Mouse (Mus musculus) regulatory T cell (primary cell): ENCODE measurements around the gene Olfml3.

Experiments
- in situ Hi-C: fragments of 300-600 bp; cut with MboI, MseI; formaldehyde crosslinking; loops from one replicate; pipeline ENCODE4 v1.15.1; 2025; ENCODE audit warnings: high pct_unique_total_duplicates

Gene Olfml3

DNA sequence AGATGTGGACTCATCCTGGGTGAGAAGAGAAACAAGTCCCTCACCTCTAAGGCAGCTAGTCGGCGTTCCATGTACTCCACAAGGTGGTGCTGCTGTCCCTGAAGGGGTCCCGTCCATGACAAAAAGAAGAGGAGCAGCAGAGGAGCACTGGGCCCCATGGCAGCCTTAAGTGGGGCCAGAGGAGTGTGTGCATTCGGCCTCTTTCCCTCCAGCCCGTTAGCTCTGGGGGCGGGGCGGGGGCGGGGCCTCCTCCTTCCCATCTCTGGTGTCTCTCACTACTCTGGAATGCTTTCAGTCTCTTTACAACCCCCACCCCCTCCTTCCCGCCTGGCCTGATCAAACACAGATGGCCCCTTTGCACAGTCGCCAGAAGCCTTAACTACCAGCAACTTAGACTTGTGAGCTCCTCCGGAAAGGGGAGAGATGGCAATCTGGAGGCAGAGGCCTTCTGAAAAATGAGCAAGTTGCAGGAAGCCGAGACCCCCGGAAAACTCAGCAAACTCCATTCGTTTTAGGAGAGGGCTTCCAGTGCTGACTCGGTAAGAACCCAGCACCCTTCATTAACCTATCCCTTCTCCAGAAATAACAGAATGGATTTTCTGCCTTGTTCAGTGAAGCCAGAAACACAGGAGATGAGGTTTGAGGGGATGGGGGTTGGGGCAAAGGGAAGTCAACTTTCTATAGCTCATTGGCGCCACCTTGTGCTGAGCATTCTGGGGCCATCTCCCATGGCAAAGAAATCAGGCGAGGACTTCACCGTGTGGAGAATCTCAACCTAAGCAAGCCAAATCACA is at the start of gene Olfml3:
Gene Olfml3 (minus strand): TSS at position 224 of the 794 bp plus-strand sequence.
- in situ Hi-C loops, result loop anchor here (10.0 kb wide), 1 partner anchor 303 kb away; no protein-coding TSS in a partner anchor

GRCm38 (mm10) chr3:103787225-103787624 is 49.4 kb upstream of the Olfml3 start:
- in situ Hi-C loops, result no loop called here

- in situ Hi-C loops, result no loop called here
These were observed 45.2 kb upstream of the Olfml3 start for GRCm38 (mm10) chr3:103782844-103783609.

DNA sequence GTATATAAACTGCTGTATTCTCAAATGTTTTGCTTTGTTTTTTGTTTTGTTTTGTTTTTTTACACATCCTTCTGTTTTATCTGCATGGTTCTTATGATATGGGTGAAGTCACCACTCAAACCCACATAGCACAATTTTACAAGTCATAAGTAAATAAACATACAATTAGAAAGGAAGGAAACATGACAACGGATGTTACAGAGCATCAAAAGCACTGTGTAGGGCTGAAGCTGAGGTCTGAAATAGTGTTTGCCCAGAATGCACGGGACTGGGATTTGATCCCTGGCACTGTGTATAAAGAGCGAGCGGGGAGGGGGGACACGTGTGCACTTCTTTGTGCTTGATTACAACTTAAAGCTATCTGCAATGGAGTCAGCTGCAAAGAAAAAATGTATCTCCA is 43.0 kb upstream of the Olfml3 start:
- in situ Hi-C loops, result no loop called here

GRCm38 (mm10) chr3:103780271-103780670 is 42.5 kb upstream of the Olfml3 start:
- in situ Hi-C loops, result no loop called here

- in situ Hi-C loops, result no loop called here
These were observed 41.4 kb upstream of the Olfml3 start for GRCm38 (mm10) chr3:103779183-103779582.

GRCm38 (mm10) chr3:103778660-103779059 is 40.9 kb upstream of the Olfml3 start:
- in situ Hi-C loops, result no loop called here

DNA sequence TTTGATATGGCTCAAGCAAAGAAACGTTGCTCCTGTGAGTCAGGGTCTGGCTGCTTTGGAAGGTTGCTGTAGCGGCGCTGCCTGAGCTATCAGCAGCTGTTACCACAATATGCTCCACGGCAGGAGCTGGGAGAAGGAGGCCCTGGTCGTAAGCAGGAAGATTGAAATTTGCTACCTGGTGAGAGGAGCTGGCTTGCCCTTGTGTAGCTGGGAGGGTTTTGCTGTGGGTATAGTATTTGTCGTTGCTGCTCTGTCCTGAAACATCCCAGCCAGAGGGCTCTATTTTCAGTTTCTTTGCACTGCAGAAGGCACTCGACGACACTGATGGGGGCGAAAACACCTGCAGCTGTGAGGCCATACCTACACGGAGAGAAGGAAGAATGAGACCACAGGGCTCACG is 40.1 kb upstream of the Olfml3 start:
- in situ Hi-C loops, result no loop called here

GRCm38 (mm10) chr3:103774009-103774408 is 36.2 kb upstream of the Olfml3 start:
- in situ Hi-C loops, result no loop called here

GRCm38 (mm10) chr3:103773508-103773907 is 35.7 kb upstream of the Olfml3 start:
- in situ Hi-C loops, result no loop called here

GRCm38 (mm10) chr3:103772846-103773245 is 35.0 kb upstream of the Olfml3 start:
- in situ Hi-C loops, result no loop called here

GRCm38 (mm10) chr3:103771531-103772130 is 33.8 kb upstream of the Olfml3 start:
- in situ Hi-C loops, result no loop called here

DNA sequence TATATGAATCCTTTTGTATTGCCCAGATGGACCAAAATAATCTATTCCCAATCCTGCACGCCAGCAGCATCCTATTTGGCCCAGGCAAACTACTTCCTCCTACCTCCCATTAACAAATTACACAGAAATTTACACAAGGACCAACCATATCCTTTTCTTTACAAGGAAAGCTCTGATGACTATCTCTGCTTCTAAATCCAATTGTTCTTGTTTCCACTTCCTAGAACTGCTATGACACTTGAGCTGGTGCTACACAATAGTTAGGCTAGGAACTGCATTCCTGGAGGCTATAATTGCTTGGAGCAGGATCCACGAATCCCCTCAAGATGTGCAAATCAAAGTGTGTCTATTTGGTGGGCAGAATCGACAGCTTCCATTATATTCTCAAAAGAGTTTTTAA is 29.0 kb upstream of the Olfml3 start:
- in situ Hi-C loops, result no loop called here

DNA sequence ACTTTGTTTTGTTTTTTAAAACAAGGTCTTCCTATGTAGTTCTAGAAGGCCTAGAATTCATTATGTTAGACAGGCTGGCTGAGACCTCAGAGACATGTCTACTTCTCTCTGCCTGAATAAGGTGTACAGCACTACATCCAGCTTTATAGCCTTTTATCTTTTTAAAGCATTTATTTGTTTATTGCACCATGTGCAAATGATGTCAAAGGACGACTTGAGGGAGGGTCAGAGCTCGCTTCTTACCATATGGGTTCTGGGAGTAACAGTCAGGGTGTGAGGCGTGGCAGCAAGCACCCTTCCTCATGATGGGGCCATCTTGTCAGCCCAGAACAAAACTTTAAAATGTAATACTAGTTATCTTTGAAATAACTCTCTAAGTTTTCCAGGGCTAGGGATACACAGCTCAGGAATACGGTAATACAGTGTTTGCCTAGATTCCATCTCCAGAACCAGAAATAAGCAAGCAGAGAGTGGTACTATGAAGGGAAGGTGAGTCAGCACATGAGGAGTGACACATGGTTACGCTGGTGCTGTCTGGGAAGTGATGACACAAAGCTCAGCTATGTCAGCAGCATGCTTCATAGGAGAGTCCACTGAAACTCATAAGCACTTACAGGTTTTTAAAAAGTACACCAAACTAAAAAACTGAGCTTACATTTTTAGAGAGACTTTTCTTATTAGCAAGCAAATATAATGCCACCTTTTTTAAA is 21.6 kb upstream of the Olfml3 start:
- in situ Hi-C loops, result no loop called here

- in situ Hi-C loops, result no loop called here
These were observed 20.7 kb upstream of the Olfml3 start for GRCm38 (mm10) chr3:103758456-103758855.

- in situ Hi-C loops, result no loop called here
These were observed 19.1 kb upstream of the Olfml3 start for GRCm38 (mm10) chr3:103756920-103757319.

DNA sequence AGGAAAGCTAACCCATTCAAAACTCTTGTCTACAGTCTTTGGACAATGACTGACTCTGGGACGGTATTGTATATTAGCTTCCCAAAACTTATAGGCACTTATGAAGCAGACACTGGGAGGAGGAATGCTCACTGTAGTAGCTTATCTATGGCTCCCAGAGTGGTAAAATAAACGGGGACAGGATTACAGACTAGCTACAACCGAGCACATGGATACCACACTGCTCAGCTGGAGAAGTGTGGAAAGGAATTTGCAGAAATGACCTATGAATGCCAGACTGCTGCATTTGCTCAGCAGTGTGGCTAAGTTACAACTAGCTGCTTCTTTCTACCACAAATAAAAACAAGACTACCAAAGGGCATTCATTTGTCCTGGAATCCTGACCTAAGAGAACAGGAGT is 17.6 kb upstream of the Olfml3 start:
- in situ Hi-C loops, result no loop called here

DNA sequence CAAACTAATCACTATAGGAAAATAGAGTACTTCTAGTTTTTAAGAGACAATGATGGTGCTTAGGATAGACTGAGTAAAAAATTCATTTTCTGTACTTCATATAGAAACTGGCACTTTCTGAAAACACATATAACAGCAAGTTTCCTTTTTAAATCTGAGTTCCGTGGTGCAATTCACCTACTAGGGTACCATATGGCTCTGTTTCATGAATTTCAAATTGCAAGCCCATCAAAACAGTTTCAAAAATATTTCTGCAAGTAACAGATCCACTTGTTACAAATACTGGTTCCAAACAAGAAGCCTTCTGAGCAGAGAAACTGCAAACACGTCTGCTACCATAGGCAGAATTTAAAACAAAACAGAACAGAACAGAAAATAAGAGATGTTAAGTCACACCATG is 13.8 kb upstream of the Olfml3 start:
- in situ Hi-C loops, result no loop called here

DNA sequence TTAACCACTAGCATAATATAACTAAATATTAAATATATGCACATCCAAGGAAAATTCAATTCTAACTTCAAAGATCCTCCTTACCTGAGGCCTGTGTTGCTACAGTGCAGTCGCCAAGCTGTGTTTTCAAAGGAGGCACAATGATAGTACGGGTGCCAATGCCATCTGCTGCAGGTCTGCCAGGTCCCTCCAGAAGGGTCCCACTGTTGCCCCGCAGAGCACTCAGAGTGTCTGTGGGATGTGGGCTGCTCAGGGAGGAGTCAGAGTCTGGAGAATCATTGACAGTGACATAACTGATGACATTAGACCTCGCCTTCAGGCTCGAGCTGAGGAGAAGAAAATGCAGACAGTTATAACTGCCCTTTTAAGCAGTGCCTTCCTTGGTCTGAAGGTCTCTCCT is 8.9 kb upstream of the Olfml3 start:
- in situ Hi-C loops, result no loop called here

DNA sequence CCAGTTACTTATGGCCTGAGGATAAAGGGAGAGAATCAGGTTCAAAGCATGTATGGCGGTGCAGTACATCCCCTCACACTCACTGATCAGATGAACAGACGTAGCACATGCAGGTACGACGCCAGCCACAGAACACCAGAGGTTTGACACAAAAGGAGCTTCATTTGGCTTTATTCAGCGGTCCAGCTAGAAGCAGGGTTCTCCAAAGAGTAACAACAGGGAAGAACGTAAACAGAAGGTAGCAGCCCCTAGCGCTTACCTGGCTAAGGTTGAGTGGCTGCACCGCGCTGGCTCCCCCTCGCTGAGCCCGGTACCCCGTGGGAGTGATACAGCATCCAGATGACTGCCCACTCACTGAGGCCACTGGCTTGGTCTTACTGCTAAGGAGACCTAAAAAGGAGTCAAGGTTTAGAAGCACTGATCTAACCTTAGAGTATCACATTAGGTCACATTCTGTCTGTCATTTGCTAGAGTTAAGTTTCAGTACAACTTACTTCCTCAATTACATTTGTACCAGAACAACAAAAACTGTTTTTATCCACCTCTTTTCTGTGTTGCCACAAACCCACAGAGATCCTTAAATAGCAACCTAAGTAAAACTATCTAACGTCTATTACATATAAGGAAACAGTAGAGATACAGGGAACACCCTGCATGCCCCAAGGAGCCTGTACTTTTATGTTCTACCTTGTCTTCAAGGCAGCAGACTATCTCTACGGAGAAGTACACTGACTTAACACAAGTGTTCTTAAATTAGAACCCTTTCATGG is 7.4 kb upstream of the Olfml3 start:
- in situ Hi-C loops, result no loop called here

GRCm38 (mm10) chr3:103743208-103743607 is 5.4 kb upstream of the Olfml3 start:
- in situ Hi-C loops, result no loop called here
